Mouse (Mus musculus): ENCODE measurements around the gene Rgl2.

GRCm38 (mm10) chr17:33902491-33902890, 26.9 kb upstream of the Rgl2 start:
- no peak for TF ChIP-seq CTCF (IDR thresholded peaks at IDR 0.05; ENCODE audit: control insufficient read depth, insufficient read depth, insufficient read length)
- TF ChIP-seq MAX (IDR thresholded peaks at IDR 0.05), result no peak
- TF ChIP-seq MYOG (IDR thresholded peaks at IDR 0.05; ENCODE audit: control insufficient read depth, extremely low read depth, insufficient read length), result no peak
- no peak for TF ChIP-seq USF1 (IDR thresholded peaks at IDR 0.05; ENCODE audit: low read depth)

Data from C2C12 (cell line).